Mouse (Mus musculus): ENCODE measurements around the gene Tmem107.

DNA sequence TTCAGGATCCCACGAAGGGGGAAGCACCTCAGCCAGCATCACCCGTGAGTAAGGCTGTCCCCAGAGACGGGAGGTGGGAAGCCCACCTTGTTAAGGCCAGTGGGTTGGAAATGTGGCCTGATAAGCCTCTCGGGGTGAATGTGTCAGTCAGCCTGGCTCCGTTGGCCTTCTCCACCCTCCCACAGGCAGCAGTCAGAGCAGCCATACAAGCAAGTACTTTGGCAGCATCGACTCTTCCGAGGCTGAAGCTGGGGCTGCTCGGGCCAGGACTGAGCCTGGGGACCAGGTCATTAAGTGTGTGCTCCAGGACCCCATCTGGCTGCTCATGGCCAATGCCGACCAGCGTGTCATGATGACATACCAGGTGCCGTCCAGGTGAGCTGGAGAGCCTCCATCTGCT lies 37.1 kb downstream of the Tmem107 start:
- TF ChIP-seq CTCF (IDR thresholded peaks at IDR 0.05; ENCODE audit: extremely low read depth, insufficient read depth, insufficient read length, insufficient replicate concordance) (no peak), POLR2A (IDR thresholded peaks at IDR 0.05; ENCODE audit: low read depth, low read length) (no peak)

All from spleen, adult 2 months (tissue).